23 mouse cellular contexts compared by ENCODE assay signal in the genomic region with DNA sequence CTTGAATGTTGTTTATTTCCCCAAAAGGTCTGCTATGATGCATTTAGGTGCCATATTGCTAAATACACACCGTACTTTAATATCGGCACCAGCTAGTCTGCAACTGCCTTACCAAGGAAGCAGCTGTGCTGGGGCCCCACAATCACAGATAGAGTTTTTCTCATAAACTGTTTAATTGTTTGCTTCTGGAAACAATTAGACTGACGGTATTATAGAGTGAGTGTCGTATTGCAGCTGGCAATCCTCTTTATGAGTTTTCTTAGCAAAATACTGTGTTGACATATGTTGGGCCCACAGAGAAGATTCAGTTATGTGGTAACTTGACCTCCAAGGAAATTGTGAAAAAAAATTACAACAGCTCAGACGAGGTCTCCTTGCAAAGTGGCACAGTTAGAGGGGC. TPM values are rescaled to one million over a fixed set of nuclear protein-coding genes. Genes with fewer than 3 reads are reported as not detected.
"Had no signal": no experiment of that assay in that cellular context is flagged by ENCODE, and none has a peak within 500 bp of the region (broad histone marks: within the 10 kb centered on the region; RNA-seq: fewer than 3 reads in every experiment).

No protein-coding gene starts in this region.

- H3K4me1 ChIP-seq: kidney, embryonic 15.5 days; liver, embryonic 12.5 days; liver, embryonic 15.5 days; neural tube, embryonic 12.5 days; stomach, embryonic 15.5 days had no signal

- H3K9ac ChIP-seq: kidney, embryonic 15.5 days; liver, embryonic 12.5 days; liver, embryonic 15.5 days; neural tube, embryonic 12.5 days; stomach, embryonic 15.5 days had no signal

- H3K4me2 ChIP-seq: kidney, embryonic 15.5 days; liver, embryonic 12.5 days; liver, embryonic 15.5 days; midbrain, embryonic 11.5 days; neural tube, embryonic 12.5 days; stomach, embryonic 15.5 days had no signal

- H3K9me3 ChIP-seq: kidney, embryonic 15.5 days; liver, embryonic 15.5 days; neural tube, embryonic 12.5 days; stomach, embryonic 15.5 days had no signal

- H3K4me3 ChIP-seq: kidney, embryonic 15.5 days; liver, embryonic 12.5 days; liver, embryonic 15.5 days; neural tube, embryonic 12.5 days; stomach, embryonic 15.5 days had no signal

- H3K27me3 ChIP-seq: kidney, embryonic 15.5 days; liver, embryonic 12.5 days; liver, embryonic 15.5 days; neural tube, embryonic 12.5 days; stomach, embryonic 15.5 days had no signal

- H3K27ac ChIP-seq: kidney, embryonic 15.5 days; liver, embryonic 12.5 days; liver, embryonic 15.5 days; neural tube, embryonic 12.5 days; stomach, embryonic 15.5 days had no signal

- ATAC-seq: liver, embryonic 12.5 days had no signal

- DNase-seq: kidney, adult 8-10 months; kidney, postnatal 14 days; kidney, postnatal 4 days; left cerebral cortex, postnatal 4 days; liver; lung, adult 2 months; lung, postnatal 14 days; lung, postnatal 4 days; midbrain, embryonic 14.5 days; retina, postnatal 1 day; right cerebral cortex, postnatal 25 days; spleen, adult 18-20 months; thymus, postnatal 25 days had no signal

- H3K36me3 ChIP-seq: kidney, embryonic 15.5 days; liver, embryonic 12.5 days; liver, embryonic 15.5 days; neural tube, embryonic 12.5 days; stomach, embryonic 15.5 days had no signal

RNA-seq across cellular contexts. Expression of a gene that starts 56.5 kb away (rescaled TPM):
- total RNA-seq: megakaryocyte progenitor cell, adult 5-6 weeks; megakaryocyte-erythroid progenitor cell, adult 5-6 weeks; neutrophil, adult 5-6 weeks had no signal
- polyA plus RNA-seq: liver, embryonic 12.5 days; liver, embryonic 15.5 days; lung, adult 2 months; thymus, postnatal 0 days had no signal
